Mouse (Mus musculus) E14TG2a.4 (cell line): ENCODE measurements at regions not wholly inside any gene's neighbourhood (a gene's known extent, or its start where the extent isn't known, plus 50 kb on each side); places are given as distances from the start of the nearest gene placed in this dataset.

Experiments
- H3K27me3 ChIP-seq: 2 replicates; pipeline ENCODE4 v1.6.1; 2014; ENCODE audit warnings: low read length, control low read depth; ENCODE audit not compliant: insufficient read depth
- H3K36me3 ChIP-seq: 2 replicates; pipeline ENCODE4 v1.6.1; 2014; ENCODE audit warnings: low read length, control low read depth; ENCODE audit not compliant: insufficient read depth
- H3K4me1 ChIP-seq: replicated peaks from 2 replicates; pipeline ENCODE4 v1.6.1; 2014; ENCODE audit warnings: low read depth, low read length, control low read depth
- H3K4me3 ChIP-seq: replicated peaks from 2 replicates; pipeline ENCODE4 v1.5.1; 2014; ENCODE audit warnings: mild to moderate bottlenecking, low read length
- H3K9me3 ChIP-seq: 2 replicates; pipeline ENCODE4 v1.6.1; 2014; ENCODE audit warnings: low read length, control low read depth
- CTCF ChIP-seq: conservative IDR thresholded peaks from 2 replicates; pipeline ENCODE4 v1.5.1; 2014; ENCODE audit warnings: low read length
- NANOG ChIP-seq: IDR thresholded peaks from 2 replicates; pipeline ENCODE4 v1.6.1; 2014; ENCODE audit warnings: borderline replicate concordance, low read length, mixed read lengths
- POU5F1 ChIP-seq: IDR thresholded peaks from 2 replicates; pipeline ENCODE4 v1.6.1; 2014; ENCODE audit warnings: low read length, borderline replicate concordance

DNA sequence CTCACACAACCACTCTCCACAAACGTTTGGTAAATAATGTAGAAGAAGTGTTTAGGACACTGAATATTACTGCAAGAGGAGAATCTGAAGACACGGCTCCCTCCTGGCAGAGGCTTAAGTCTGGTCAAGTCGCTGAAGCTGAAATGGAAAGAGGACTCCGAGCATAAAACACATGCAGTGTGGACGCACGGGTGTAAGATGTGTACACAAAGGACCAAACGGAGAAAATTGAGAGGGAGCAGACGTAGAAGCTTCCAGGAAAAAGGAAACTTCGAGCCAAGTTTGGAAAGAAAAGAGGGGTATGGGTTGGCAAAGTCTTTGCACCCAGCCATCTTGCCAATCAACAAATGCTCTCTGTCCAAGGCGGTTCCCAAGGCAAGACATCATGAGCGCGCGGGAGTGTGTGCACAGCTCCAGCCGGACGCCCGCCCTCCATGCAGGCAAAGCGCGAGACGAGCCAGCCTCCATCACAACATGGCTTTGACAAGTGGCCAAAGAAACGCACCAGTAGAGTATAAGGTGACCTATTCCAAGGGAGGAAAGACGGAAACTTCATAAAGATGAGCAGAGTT lies 465.0 kb upstream of the Pou3f3 start:
- Histone ChIP-seq H3K4me3 (no peak overlapping the region), H3K4me1 (0 out of 2 replicates have a peak, but pooled peaks cover 3% of the 10 kb centered on the region), H3K9me3 (no peaks in the 10 kb centered on the region), H3K36me3 (no peaks in the 10 kb centered on the region), H3K27me3 (peaks cover 3% of the 10 kb centered on the region; the same call in 1 of the 2 replicates)
- TF ChIP-seq NANOG = no peak
- TF ChIP-seq CTCF = no peak
- no peak for TF ChIP-seq POU5F1

DNA sequence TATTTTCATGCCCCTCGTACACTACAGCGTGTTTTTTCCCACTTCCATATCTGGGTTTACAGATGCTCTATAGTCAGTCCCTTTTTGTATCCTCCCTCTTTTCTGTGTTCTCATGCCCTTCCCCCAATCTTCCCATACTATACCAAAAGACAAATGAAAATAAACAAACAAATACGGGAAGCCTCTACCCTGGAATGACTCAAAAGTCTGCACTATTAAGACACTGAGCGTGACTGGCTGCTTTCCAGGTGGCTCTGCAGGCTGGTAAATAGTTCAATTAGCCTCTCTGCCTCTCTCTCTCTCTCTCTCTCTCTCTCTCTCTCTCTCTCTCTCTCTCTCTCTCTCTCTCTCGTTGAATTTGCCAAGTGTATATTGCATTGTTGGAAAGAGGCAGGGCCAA lies 464.5 kb upstream of the Pou3f3 start:
- H3K4me3 ChIP-seq = no peak overlapping the region
- H3K4me1 ChIP-seq = 0 out of 2 replicates have a peak, but pooled peaks cover 3% of the 10 kb centered on the region
- no peaks in the 10 kb centered on the region for H3K9me3 ChIP-seq
- no peaks in the 10 kb centered on the region for H3K36me3 ChIP-seq
- no peak for TF ChIP-seq CTCF
- peaks cover 3% of the 10 kb centered on the region; the same call in 1 of the 2 replicates for H3K27me3 ChIP-seq

DNA sequence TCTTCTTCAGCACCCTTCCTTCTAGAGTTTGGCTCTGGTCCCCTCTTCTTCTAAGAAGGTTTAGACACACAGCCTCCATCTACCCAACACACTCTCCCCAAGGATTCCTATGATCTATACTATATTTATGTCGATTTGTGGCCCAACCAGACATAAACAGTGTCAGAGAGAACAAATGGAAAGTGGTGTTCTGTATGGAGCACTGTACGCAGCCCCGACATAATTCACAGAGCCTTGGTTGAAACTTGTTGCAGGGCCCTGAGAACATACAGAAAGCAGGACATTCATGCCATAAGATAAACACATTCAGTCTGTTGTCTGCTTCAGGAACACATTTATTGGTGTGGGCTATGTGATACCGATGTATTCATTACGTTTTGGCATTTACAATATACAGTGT lies 463.7 kb upstream of the Pou3f3 start:
- no peak for TF ChIP-seq NANOG
- 0 out of 2 replicates have a peak, but pooled peaks cover 3% of the 10 kb centered on the region for H3K4me1 ChIP-seq
- no peaks in the 10 kb centered on the region for H3K36me3 ChIP-seq
- H3K9me3 ChIP-seq = no peaks in the 10 kb centered on the region
- H3K4me3 ChIP-seq = no peak overlapping the region
- H3K27me3 ChIP-seq = peaks cover 3% of the 10 kb centered on the region; the same call in 1 of the 2 replicates

DNA sequence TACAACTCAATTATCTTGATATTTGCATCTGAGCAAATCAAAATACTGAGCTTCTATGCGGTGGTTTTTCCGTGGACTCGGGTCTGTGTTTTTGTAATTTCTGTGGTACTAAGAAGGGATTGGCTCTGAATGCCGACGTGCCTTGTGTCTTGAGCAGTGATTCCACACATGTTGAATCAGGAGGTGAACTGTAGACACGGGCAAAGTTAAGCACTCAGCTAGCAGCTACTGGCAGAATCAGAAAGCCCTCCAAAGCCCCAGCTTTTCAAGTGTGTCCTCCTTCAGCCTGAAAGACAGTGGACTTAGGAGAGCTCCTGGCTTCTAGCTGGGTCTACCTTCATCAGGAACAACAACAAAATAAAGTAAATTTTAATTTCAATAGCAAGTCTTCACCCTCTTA lies 462.9 kb upstream of the Pou3f3 start:
- H3K4me3 ChIP-seq = no peak overlapping the region
- H3K4me1 ChIP-seq = 0 out of 2 replicates have a peak, but pooled peaks cover 3% of the 10 kb centered on the region
- no peaks in the 10 kb centered on the region for H3K9me3 ChIP-seq
- peaks cover 3% of the 10 kb centered on the region; the same call in 1 of the 2 replicates for H3K27me3 ChIP-seq
- TF ChIP-seq NANOG (no peak), POU5F1 (no peak), CTCF (no peak)
- H3K36me3 ChIP-seq = no peaks in the 10 kb centered on the region

DNA sequence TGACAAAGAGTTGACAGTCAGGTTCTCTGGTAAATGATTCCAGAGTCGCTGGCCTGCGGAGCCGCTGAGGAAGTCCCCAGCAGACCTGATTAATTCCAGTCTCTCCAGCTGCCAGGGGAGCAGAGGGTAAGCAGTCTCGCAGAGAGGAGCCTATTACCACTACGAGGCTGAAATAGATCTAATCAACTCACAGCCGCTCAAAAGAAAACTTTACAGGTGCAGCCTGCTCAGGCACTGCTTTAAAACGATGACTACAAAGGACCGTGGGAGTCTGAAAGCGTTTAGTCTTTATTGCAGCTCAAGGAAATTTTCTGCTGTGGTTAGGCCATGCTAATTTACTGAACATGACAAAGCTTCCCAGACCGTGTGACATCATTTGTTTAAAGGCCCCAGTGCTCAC lies 462.3 kb upstream of the Pou3f3 start:
- H3K4me1 ChIP-seq = 0 out of 2 replicates have a peak, but pooled peaks cover 3% of the 10 kb centered on the region
- peaks cover 3% of the 10 kb centered on the region; the same call in 1 of the 2 replicates for H3K27me3 ChIP-seq
- no peak overlapping the region for H3K4me3 ChIP-seq
- H3K36me3 ChIP-seq = no peaks in the 10 kb centered on the region
- TF ChIP-seq CTCF = no peak
- TF ChIP-seq NANOG = no peak
- no peak for TF ChIP-seq POU5F1
- no peaks in the 10 kb centered on the region for H3K9me3 ChIP-seq

DNA sequence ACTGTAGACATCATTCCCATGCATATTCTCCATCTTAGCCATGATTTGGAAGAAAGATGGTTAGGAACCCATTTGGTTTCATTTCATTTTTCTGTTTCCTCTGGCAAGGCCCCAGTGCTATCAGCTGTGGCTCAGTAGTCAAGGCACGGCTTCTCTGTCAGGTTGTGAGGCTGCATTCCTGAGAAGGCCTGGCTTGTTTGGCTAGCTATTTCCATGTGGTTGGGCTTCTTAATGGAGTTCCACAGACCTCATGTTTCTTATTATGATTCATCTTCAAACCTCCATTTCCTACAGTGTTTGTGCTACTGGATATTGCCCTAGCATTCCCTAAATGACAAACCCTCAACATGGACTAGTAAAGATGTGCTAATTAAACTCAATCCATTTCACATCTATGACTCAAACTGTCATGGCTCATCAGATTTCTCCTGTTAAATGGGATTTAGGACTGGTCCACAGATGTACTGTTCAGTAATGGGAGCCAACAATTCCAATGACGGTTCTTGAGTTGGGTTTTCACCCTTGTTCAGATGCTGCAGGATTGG lies 459.0 kb upstream of the Pou3f3 start:
- H3K27me3 ChIP-seq = peaks cover 4% of the 10 kb centered on the region; the same call in 1 of the 2 replicates
- no peaks in the 10 kb centered on the region for H3K4me1 ChIP-seq
- no peak overlapping the region for H3K4me3 ChIP-seq
- no peaks in the 10 kb centered on the region for H3K36me3 ChIP-seq
- H3K9me3 ChIP-seq = no peaks in the 10 kb centered on the region
- TF ChIP-seq CTCF (no peak), NANOG (no peak), POU5F1 (no peak)

DNA sequence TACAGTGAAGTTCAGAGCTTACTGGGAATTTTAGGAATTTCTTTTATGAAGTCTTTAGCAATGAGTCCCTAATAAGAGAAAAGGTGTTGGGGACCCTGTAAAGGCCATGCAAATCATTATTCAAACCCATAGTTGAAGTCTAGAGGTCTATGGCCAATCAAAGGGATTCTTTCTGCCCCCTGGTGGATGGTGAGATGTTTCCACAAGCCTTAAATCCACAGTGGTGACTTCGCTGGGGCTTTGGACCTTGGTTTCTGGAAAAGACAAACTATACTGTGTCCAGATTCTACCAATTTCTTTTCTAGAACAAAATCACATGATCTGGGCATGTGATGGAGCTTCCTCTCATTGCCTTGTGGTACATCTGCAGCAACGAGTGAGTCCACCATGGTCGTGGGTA lies 457.2 kb upstream of the Pou3f3 start:
- TF ChIP-seq NANOG = no peak
- peak; percentile 36 for TF ChIP-seq CTCF
- no peak overlapping the region for H3K4me3 ChIP-seq
- no peaks in the 10 kb centered on the region for H3K36me3 ChIP-seq
- 0 out of 2 replicates have a peak, but pooled peaks cover 4% of the 10 kb centered on the region for H3K27me3 ChIP-seq
- peaks cover 8% of the 10 kb centered on the region; the same call in 1 of the 2 replicates for H3K4me1 ChIP-seq
- H3K9me3 ChIP-seq = no peaks in the 10 kb centered on the region

DNA sequence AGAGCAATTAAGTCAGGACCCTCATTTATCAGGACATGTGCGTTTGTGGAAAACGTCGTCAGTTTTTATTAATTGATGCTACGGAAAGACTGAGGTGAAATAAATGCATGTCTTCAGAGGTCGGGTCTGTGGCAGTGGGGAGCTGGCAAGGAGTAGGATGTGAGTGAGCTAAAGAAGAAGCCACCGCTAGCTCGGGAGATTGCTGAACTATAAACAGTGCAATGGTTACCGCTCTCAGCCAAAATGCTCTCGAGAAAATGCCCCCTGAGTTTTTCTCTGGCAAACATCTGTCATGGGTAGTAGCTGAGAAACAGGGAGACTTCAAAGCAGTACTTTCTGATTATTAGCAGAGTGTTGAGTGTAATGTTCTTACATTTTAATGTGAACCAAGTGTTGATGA lies 454.4 kb upstream of the Pou3f3 start:
- Histone ChIP-seq H3K36me3 (no peaks in the 10 kb centered on the region), H3K9me3 (no peaks in the 10 kb centered on the region), H3K4me3 (no peak overlapping the region), H3K4me1 (peaks cover 9% of the 10 kb centered on the region; the same call in 1 of the 2 replicates), H3K27me3 (0 out of 2 replicates have a peak, but pooled peaks cover 4% of the 10 kb centered on the region)
- TF ChIP-seq NANOG (no peak), CTCF (no peak), POU5F1 (no peak)

DNA sequence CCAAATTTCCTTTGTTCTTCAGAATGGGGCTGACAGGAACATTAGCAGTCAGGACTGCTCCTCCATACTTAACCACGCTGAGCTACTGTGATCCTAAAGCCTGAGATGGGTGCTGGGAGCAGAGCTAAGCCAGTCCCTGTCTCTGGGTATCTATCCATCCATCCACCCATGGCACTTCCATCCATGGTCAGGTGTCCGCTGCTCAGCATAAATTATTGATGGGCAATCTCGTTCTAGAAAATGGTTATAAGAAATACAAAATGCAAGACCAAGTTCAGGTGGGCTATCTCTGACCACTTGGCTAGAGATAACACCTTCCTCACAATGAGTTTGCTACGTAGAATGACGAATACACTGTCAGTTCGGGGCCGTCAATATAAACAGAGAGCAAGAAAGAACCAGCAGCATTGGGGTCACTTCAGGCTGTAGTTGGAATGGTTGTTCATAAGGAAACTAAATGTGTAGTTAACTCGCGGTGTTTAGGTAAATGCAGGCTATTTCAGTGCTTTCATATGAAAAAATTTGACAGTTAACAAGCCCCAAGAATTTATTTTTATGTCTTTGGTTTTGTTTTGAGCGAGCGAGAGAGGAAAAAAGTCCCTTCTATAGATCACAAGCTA lies 453.9 kb upstream of the Pou3f3 start:
- Histone ChIP-seq H3K4me3 (no peak overlapping the region), H3K9me3 (no peaks in the 10 kb centered on the region), H3K4me1 (peaks cover 9% of the 10 kb centered on the region; the same call in 1 of the 2 replicates), H3K27me3 (0 out of 2 replicates have a peak, but pooled peaks cover 4% of the 10 kb centered on the region), H3K36me3 (no peaks in the 10 kb centered on the region)
- TF ChIP-seq POU5F1 = no peak
- TF ChIP-seq NANOG = no peak
- no peak for TF ChIP-seq CTCF
